Mouse (Mus musculus) MEL (cell line): ENCODE data around the gene Cpne2. TPM values are rescaled to one million over a fixed set of nuclear protein-coding genes. Genes with fewer than 3 reads are reported as not detected.

Source experiments
- DNase-seq: peaks from one replicate; pipeline ENCODE4 v3.0.0; 2011; ENCODE audit warnings: low read depth, low spot score
- H3K27ac ChIP-seq: 2 replicates; pipeline ENCODE4 v1.5.1; 2012; ENCODE audit warnings: low read depth, mild to moderate bottlenecking, control low read depth, low read length, moderate library complexity; ENCODE audit not compliant: control insufficient read depth
- H3K27me3 ChIP-seq, 2 experiments: fragments of 150-350 bp in 1 of 2; sonication (generic) in 1 of 2; 2 replicates each; pipeline ENCODE4 v1.6.1; 2012; ENCODE audit warnings: low read length in 2 of 2, mild to moderate bottlenecking in 2 of 2, improper control_type of control experiment in 1 of 2, moderate library complexity in 1 of 2; ENCODE audit not compliant: insufficient read depth in 2 of 2, control insufficient read depth in 1 of 2
- H3K36me3 ChIP-seq, 2 experiments: 2 replicates each; pipeline ENCODE4 v1.6.1; 2012 to 2014; ENCODE audit warnings: low read length in 2 of 2, improper control_type of control experiment in 1 of 2, inconsistent platforms in 1 of 2, mild to moderate bottlenecking in 1 of 2; ENCODE audit not compliant: insufficient read depth in 2 of 2, control insufficient read depth in 1 of 2
- H3K4me1 ChIP-seq, 2 experiments: fragments of 150-350 bp in 1 of 2; sonication (generic) in 1 of 2; 2 replicates each; pipeline ENCODE4 v1.6.1; 2012; ENCODE audit warnings: low read length in 2 of 2, improper control_type of control experiment in 1 of 2, mild to moderate bottlenecking in 1 of 2; ENCODE audit not compliant: insufficient read depth in 2 of 2, control insufficient read depth in 1 of 2
- H3K4me3 ChIP-seq, 2 experiments: fragments of 150-350 bp in 1 of 2; sonication (generic) in 1 of 2; 2 replicates each; pipeline ENCODE4 v1.5.1; 2012; ENCODE audit warnings: low read depth in 2 of 2, low read length in 2 of 2, mild to moderate bottlenecking in 2 of 2, moderate library complexity in 2 of 2, control low read depth in 1 of 2, improper control_type of control experiment in 1 of 2; ENCODE audit not compliant: control insufficient read depth in 1 of 2, insufficient read depth in 1 of 2
- H3K79me2 ChIP-seq: 2 replicates; pipeline ENCODE4 v1.6.1; 2012; ENCODE audit warnings: mild to moderate bottlenecking, low read length, moderate library complexity; ENCODE audit not compliant: control insufficient read depth, poor library complexity, insufficient read depth
- H3K9ac ChIP-seq: 2 replicates; pipeline ENCODE4 v1.6.1; 2012; ENCODE audit warnings: low read depth, mild to moderate bottlenecking, control low read depth, low read length, moderate library complexity; ENCODE audit not compliant: control insufficient read depth, poor library complexity, severe bottlenecking
- H3K9me3 ChIP-seq: fragments of 150-350 bp; sonication (generic); replicated peaks from 2 replicates; pipeline ENCODE4 v1.6.1; 2012; ENCODE audit warnings: mild to moderate bottlenecking, low read length, improper control_type of control experiment, moderate library complexity; ENCODE audit not compliant: insufficient read depth
- BHLHE40 ChIP-seq: IDR thresholded peaks from 2 replicates; pipeline ENCODE4 v1.6.1; 2012; ENCODE audit warnings: low read depth, mild to moderate bottlenecking, inconsistent platforms, low read length, improper control_type of control experiment, borderline replicate concordance
- CHD1 ChIP-seq: IDR thresholded peaks from 2 replicates; pipeline ENCODE4 v1.6.1; 2012; ENCODE audit warnings: low read depth, mild to moderate bottlenecking, inconsistent platforms, low read length, improper control_type of control experiment
- CHD2 ChIP-seq: IDR thresholded peaks from 2 replicates; pipeline ENCODE4 v1.6.1; 2011; ENCODE audit warnings: low read length, improper control_type of control experiment
- CTCF ChIP-seq, 3 experiments: IDR thresholded peaks in 2 of 3; conservative IDR thresholded peaks in 1 of 3; 2 replicates each; pipeline ENCODE4 v1.5.1; 2011 to 2012; ENCODE audit warnings: low read length in 3 of 3, low read depth in 2 of 3, mild to moderate bottlenecking in 2 of 3, improper control_type of control experiment in 1 of 3, inconsistent platforms in 1 of 3, mixed read lengths in 1 of 3, moderate library complexity in 1 of 3; ENCODE audit not compliant: control insufficient read depth in 1 of 3, insufficient read depth in 1 of 3, poor library complexity in 1 of 3, severe bottlenecking in 1 of 3
- E2F4 ChIP-seq: IDR thresholded peaks from 2 replicates; pipeline ENCODE4 v1.6.1; 2011; ENCODE audit warnings: low read depth, low read length, improper control_type of control experiment, borderline replicate concordance
- ELF1 ChIP-seq: IDR thresholded peaks from 2 replicates; pipeline ENCODE4 v1.6.1; 2014; ENCODE audit warnings: low read depth, mild to moderate bottlenecking, inconsistent platforms, low read length, improper control_type of control experiment, moderate library complexity
- EP300 ChIP-seq, 2 experiments: IDR thresholded peaks; 2 replicates each; pipeline ENCODE4 v1.6.1; 2011; ENCODE audit warnings: improper control_type of control experiment in 2 of 2, low read length in 2 of 2, low read depth in 1 of 2, mild to moderate bottlenecking in 1 of 2
- ETS1 ChIP-seq: IDR thresholded peaks from 2 replicates; pipeline ENCODE4 v1.6.1; 2012; ENCODE audit warnings: low read depth, mild to moderate bottlenecking, inconsistent platforms, low read length, improper control_type of control experiment, moderate library complexity
- GABPA ChIP-seq: IDR thresholded peaks from 2 replicates; pipeline ENCODE4 v1.6.1; 2012; ENCODE audit warnings: low read depth, mild to moderate bottlenecking, inconsistent platforms, low read length, improper control_type of control experiment, moderate library complexity
- GATA1 ChIP-seq: IDR thresholded peaks from 2 replicates; pipeline ENCODE4 v1.6.1; 2011; ENCODE audit warnings: low read depth, low read length, improper control_type of control experiment
- HCFC1 ChIP-seq: IDR thresholded peaks from 2 replicates; pipeline ENCODE4 v1.6.1; 2012; ENCODE audit warnings: low read depth, mild to moderate bottlenecking, inconsistent platforms, low read length, improper control_type of control experiment, moderate library complexity
- JUND ChIP-seq: IDR thresholded peaks from 2 replicates; pipeline ENCODE4 v1.6.1; 2011; ENCODE audit warnings: low read depth, mild to moderate bottlenecking, improper control_type of control experiment, low read length
- KAT2A ChIP-seq: conservative IDR thresholded peaks from 2 replicates; pipeline ENCODE4 v1.6.1; 2012; ENCODE audit warnings: low read depth, low read length, improper control_type of control experiment, inconsistent platforms
- MAFK ChIP-seq: IDR thresholded peaks from 2 replicates; pipeline ENCODE4 v1.6.1; 2011; ENCODE audit warnings: low read depth, mild to moderate bottlenecking, low read length, improper control_type of control experiment, borderline replicate concordance
- MAX ChIP-seq: IDR thresholded peaks from 2 replicates; pipeline ENCODE4 v1.6.1; 2011; ENCODE audit warnings: low read length, improper control_type of control experiment
- MAZ ChIP-seq: IDR thresholded peaks from 2 replicates; pipeline ENCODE4 v1.6.1; 2012; ENCODE audit warnings: low read depth, mild to moderate bottlenecking, inconsistent platforms, low read length, improper control_type of control experiment
- MEF2A ChIP-seq: IDR thresholded peaks from 2 replicates; pipeline ENCODE4 v1.6.1; 2014; ENCODE audit warnings: low read depth, mild to moderate bottlenecking, inconsistent platforms, low read length, improper control_type of control experiment; ENCODE audit not compliant: poor library complexity, insufficient replicate concordance, severe bottlenecking; ENCODE audit errors: extremely low read depth
- MXI1 ChIP-seq: IDR thresholded peaks from 2 replicates; pipeline ENCODE4 v1.6.1; 2011; ENCODE audit warnings: mild to moderate bottlenecking, low read depth, low read length, improper control_type of control experiment
- MYB ChIP-seq: IDR thresholded peaks from 2 replicates; pipeline ENCODE4 v1.6.1; 2011; ENCODE audit warnings: mild to moderate bottlenecking, low read depth, low read length, improper control_type of control experiment
- MYC ChIP-seq: IDR thresholded peaks from 2 replicates; pipeline ENCODE4 v1.6.1; 2011; ENCODE audit warnings: low read depth, mild to moderate bottlenecking, low read length, improper control_type of control experiment, moderate library complexity
- POLR2AphosphoS2 ChIP-seq: IDR thresholded peaks from 2 replicates; pipeline ENCODE4 v1.6.1; 2011; ENCODE audit warnings: low read length, improper control_type of control experiment
- POLR2AphosphoS5 ChIP-seq: IDR thresholded peaks from 2 replicates; pipeline ENCODE4 v1.6.1; 2012; ENCODE audit warnings: low read depth, borderline replicate concordance, mild to moderate bottlenecking, inconsistent platforms, low read length, moderate library complexity, mixed read lengths
- RAD21 ChIP-seq: IDR thresholded peaks from 2 replicates; pipeline ENCODE4 v1.6.1; 2011; ENCODE audit warnings: mild to moderate bottlenecking, low read depth, low read length, improper control_type of control experiment
- RCOR1 ChIP-seq: IDR thresholded peaks from 2 replicates; pipeline ENCODE4 v1.6.1; 2012; ENCODE audit warnings: low read depth, mild to moderate bottlenecking, inconsistent platforms, low read length, improper control_type of control experiment
- SIN3A ChIP-seq: IDR thresholded peaks from 2 replicates; pipeline ENCODE4 v1.6.1; 2012; ENCODE audit warnings: low read length, improper control_type of control experiment, inconsistent platforms
- SMC3 ChIP-seq: IDR thresholded peaks from 2 replicates; pipeline ENCODE4 v1.6.1; 2011; ENCODE audit warnings: low read depth, low read length, improper control_type of control experiment
- TAL1 ChIP-seq: IDR thresholded peaks from 2 replicates; pipeline ENCODE4 v1.6.1; 2012; ENCODE audit warnings: mild to moderate bottlenecking, inconsistent platforms, low read length, moderate library complexity, mixed read lengths
- TBP ChIP-seq: IDR thresholded peaks from 2 replicates; pipeline ENCODE4 v1.8.0; 2011; ENCODE audit warnings: low read depth, low read length, improper control_type of control experiment
- TCF12 ChIP-seq: IDR thresholded peaks from 2 replicates; pipeline ENCODE4 v1.6.1; 2014; ENCODE audit warnings: low read depth, mild to moderate bottlenecking, inconsistent platforms, low read length, improper control_type of control experiment, moderate library complexity
- UBTF ChIP-seq: IDR thresholded peaks from 2 replicates; pipeline ENCODE4 v1.6.1; 2012; ENCODE audit warnings: low read depth, mild to moderate bottlenecking, inconsistent platforms, low read length, improper control_type of control experiment, moderate library complexity, borderline replicate concordance; ENCODE audit not compliant: insufficient read depth
- USF1 ChIP-seq: IDR thresholded peaks from 2 replicates; pipeline ENCODE4 v1.6.1; 2014; ENCODE audit warnings: low read depth, mild to moderate bottlenecking, inconsistent platforms, low read length, improper control_type of control experiment, moderate library complexity
- USF2 ChIP-seq, 2 experiments: IDR thresholded peaks; 2 replicates each; pipeline ENCODE4 v1.6.1; 2011 to 2012; ENCODE audit warnings: improper control_type of control experiment in 2 of 2, low read length in 2 of 2, borderline replicate concordance in 1 of 2, inconsistent platforms in 1 of 2, low read depth in 1 of 2, mild to moderate bottlenecking in 1 of 2; ENCODE audit not compliant: insufficient read depth in 1 of 2
- ZC3H11A ChIP-seq: IDR thresholded peaks from 2 replicates; pipeline ENCODE4 v1.6.1; 2012; ENCODE audit warnings: low read depth, mild to moderate bottlenecking, inconsistent platforms, low read length, improper control_type of control experiment
- ZKSCAN1 ChIP-seq: IDR thresholded peaks from 2 replicates; pipeline ENCODE4 v1.6.1; 2012; ENCODE audit warnings: low read depth, mild to moderate bottlenecking, inconsistent platforms, low read length, improper control_type of control experiment, moderate library complexity
- ZMIZ1 ChIP-seq: IDR thresholded peaks from 2 replicates; pipeline ENCODE4 v1.6.1; 2012; ENCODE audit warnings: low read depth, mild to moderate bottlenecking, inconsistent platforms, low read length, improper control_type of control experiment, moderate library complexity
- ZNF384 ChIP-seq: IDR thresholded peaks from 2 replicates; pipeline ENCODE4 v1.6.1; 2012; ENCODE audit warnings: low read depth, mild to moderate bottlenecking, inconsistent platforms, low read length, improper control_type of control experiment
- polyA plus RNA-seq, 2 experiments: library from polyadenylated mRNA; stranded (reverse) in 1 of 2; unstranded in 1 of 2; fragments of >175 nt in 1 of 2; fragments of >200 nt in 1 of 2; gene quantifications; 2 replicates each; pipeline versions ENCODE4 v1.2.1 to v1.2.4; 2012; ENCODE audit warnings: low replicate concordance in 2 of 2, low read depth in 1 of 2; ENCODE audit not compliant: insufficient read length in 2 of 2, insufficient read depth in 1 of 2, missing spikeins in 1 of 2
- total RNA-seq: library from RNA; depleted of rRNA; stranded (reverse); fragments of 300-350 nt; gene quantifications from 2 replicates; pipeline ENCODE4 v1.2.3, GENCODE M21; 2012

Gene Cpne2
- total and polyA plus RNA-seq, 3 experiments, result 19.1 to 29.7 TPM; not detected in 1

DNA sequence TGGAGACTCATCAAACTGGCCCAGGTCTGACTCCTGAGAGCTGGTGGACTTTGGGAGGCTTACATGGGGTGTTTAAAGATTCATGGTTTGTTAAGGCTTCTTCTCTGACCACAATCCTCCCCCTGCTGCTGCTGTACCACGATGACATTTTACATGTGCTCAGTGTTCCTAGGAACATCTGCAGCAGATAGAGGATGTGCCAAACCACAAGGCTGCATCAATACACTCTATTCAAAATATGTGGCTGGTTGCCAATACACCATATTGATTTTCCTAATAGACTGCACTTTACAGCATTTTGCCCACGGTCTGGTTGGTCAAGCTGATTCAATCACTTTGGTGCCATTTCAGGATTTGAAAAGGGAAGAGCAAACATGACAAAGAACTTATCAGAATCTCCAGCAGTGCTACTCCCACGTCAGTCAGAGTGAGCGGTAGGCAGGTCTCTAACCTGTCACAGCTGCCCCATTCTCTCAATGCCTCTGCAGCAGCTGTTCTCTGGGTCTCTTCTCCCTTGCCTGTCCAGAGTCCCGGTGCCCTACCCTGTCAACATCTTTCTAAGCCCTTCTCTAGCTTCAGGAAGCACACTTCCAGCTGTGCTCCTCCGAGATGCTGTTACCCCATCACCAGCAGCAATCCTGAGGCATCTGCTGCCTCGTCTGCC, 49.2 kb downstream of the Cpne2 start:
- Histone ChIP-seq H3K9ac (no peak overlapping the region), H3K79me2 (no peaks in the 10 kb centered on the region), H3K27ac (no peak overlapping the region), H3K9me3 (no peaks in the 10 kb centered on the region), H3K4me3 (no peak overlapping the region), H3K4me1 (peaks cover 0 to 3% of the 10 kb centered on the region in 2 experiments; a peak in 1 of 4 replicates), H3K36me3 (peaks cover 7 to 26% of the 10 kb centered on the region in 2 experiments; a peak in 3 of 4 replicates), H3K27me3 (no peaks in the 10 kb centered on the region)
- peak; percentile 40 for DNase-seq
- TF ChIP-seq KAT2A, result no peak
- TF ChIP-seq ETS1, result 0 out of 2 replicates have a peak, but pooled peaks have one; percentile 17
- TF ChIP-seq MXI1, result 0 out of 2 replicates have a peak, but pooled peaks have one; percentile 28
- TF ChIP-seq MAFK, result no peak
- no peak for TF ChIP-seq E2F4
- no peak for TF ChIP-seq JUND
- TF ChIP-seq HCFC1, result no peak
- no peak for TF ChIP-seq ZMIZ1
- no peak for TF ChIP-seq USF2 (IDR thresholded peaks at IDR 0.05; ENCODE audit: borderline replicate concordance in 1 of 2, insufficient read depth in 1 of 2, low read depth in 1 of 2, low read length in 2 of 2)
- TF ChIP-seq CHD2, result no peak
- TF ChIP-seq MAX, result 0 out of 2 replicates have a peak, but pooled peaks have one; percentile 31
- TF ChIP-seq MYC, result 0 out of 2 replicates have a peak, but pooled peaks have one; percentile 65
- TF ChIP-seq RCOR1, result 0 out of 2 replicates have a peak, but pooled peaks have one; percentile 10
- TF ChIP-seq GATA1, result no peak
- no peak for TF ChIP-seq UBTF
- no peak for TF ChIP-seq BHLHE40
- TF ChIP-seq MAZ, result no peak
- no peak for TF ChIP-seq CHD1
- no peak for TF ChIP-seq SMC3
- no peak for TF ChIP-seq MYB
- TF ChIP-seq TCF12, result no peak
- TF ChIP-seq POLR2AphosphoS2, result no peak
- no peak; the same call in 1 of the 2 replicates for TF ChIP-seq TAL1
- TF ChIP-seq CTCF (IDR thresholded peaks at IDR 0.05 in 2 of 3, conservative IDR thresholded peaks at IDR 0.05 in 1 of 3; ENCODE audit: control insufficient read depth in 1 of 3, insufficient read depth in 1 of 3, low read depth in 2 of 3, low read length in 3 of 3, poor library complexity in 1 of 3, severe bottlenecking in 1 of 3), result no peak
- peak in 1 of 2 experiments; percentile 46; a peak in 2 of 4 replicates for TF ChIP-seq EP300 (IDR thresholded peaks at IDR 0.05; ENCODE audit: low read depth in 1 of 2, low read length in 2 of 2)
- no peak for TF ChIP-seq RAD21
- no peak for TF ChIP-seq ZKSCAN1
- TF ChIP-seq SIN3A, result peak; percentile 58; the same call in 1 of the 2 replicates
- TF ChIP-seq ELF1, result no peak
- no peak for TF ChIP-seq ZC3H11A
- no peak for TF ChIP-seq USF1
- TF ChIP-seq POLR2AphosphoS5, result no peak
- TF ChIP-seq GABPA, result no peak
- TF ChIP-seq TBP, result no peak
- TF ChIP-seq ZNF384, result no peak
- no peak for TF ChIP-seq MEF2A
